ENCODE assay signal across 8 mouse cellular contexts in genomic region chr17:26138239-26138836, GRCm38 (mm10). TPM values are rescaled to one million over a fixed set of nuclear protein-coding genes. Genes with fewer than 3 reads are reported as not detected.
DNase-seq lines count a peak whose midpoint lies in the region; ATAC-seq lines count a peak whose summit lies in the region.

Gene Axin1, plus strand, starts transcription at chr17:26138688.

- H3K4me1 ChIP-seq in hindbrain, embryonic 16.5 days (ENCODE audit: control insufficient read depth, insufficient read depth, low read depth, low read length) = peaks cover 20% of the 10 kb centered on the region

- peak within 1 kb of the TSS; percentile 95 for H3K9ac ChIP-seq in hindbrain, embryonic 16.5 days (ENCODE audit: low read depth, low read length)

- peak; percentile 97 for ATAC-seq in hindbrain, embryonic 16.5 days

- H3K79me2 ChIP-seq in macrophage (ENCODE audit: inconsistent target) = peaks cover 44% of the 10 kb centered on the region

- H3K9me3 ChIP-seq in hindbrain, embryonic 16.5 days (ENCODE audit: control insufficient read depth, low read length) = no peaks in the 10 kb centered on the region

- no peaks in the 10 kb centered on the region for H3K27me3 ChIP-seq in hindbrain, embryonic 16.5 days (replicated peaks; ENCODE audit: control insufficient read depth, insufficient read depth, low read length)

- H3K4me3 ChIP-seq in hindbrain, embryonic 16.5 days (ENCODE audit: low read length) = peak within 1 kb of the TSS; percentile 85
- H3K4me3 ChIP-seq in macrophage (ENCODE audit: inconsistent target) = peak within 1 kb of the TSS; percentile 68

- DNase-seq in WW6 (ENCODE audit: low read depth, low spot score) = peak; percentile 99
- peak; percentile 83 to 96 for DNase-seq in cerebellum, postnatal 4 days (ENCODE audit: low spot score in 2 of 2)
- peak; percentile 91 for DNase-seq in gastrocnemius, adult 18-20 months (ENCODE audit: low spot score)
- DNase-seq in left cerebral cortex, adult 18-20 months (ENCODE audit: low spot score in 2 of 2) = peak; percentile 85 to 94
- DNase-seq in right cerebral cortex, adult 18-20 months = peak; percentile 96
- DNase-seq in urinary bladder, postnatal 10 days (ENCODE audit: low spot score) = peak; percentile 74

- 1% methylated on average over 42 of the region's 42 CpGs for WGBS in hindbrain, embryonic 16.5 days
- 1% methylated on average over 32 of the region's 42 CpGs for WGBS in macrophage (ENCODE audit: missing documents)

- H3K4me2 ChIP-seq in hindbrain, embryonic 16.5 days (ENCODE audit: low read length) = peak within 1 kb of the TSS; percentile 73

- peak within 1 kb of the TSS; percentile 93 for H3K27ac ChIP-seq in hindbrain, embryonic 16.5 days (ENCODE audit: low read depth, low read length)
- 0 out of 2 replicates have a peak within 1 kb of the TSS, but pooled peaks have one; percentile 13 for H3K27ac ChIP-seq in macrophage

- H3K36me3 ChIP-seq in hindbrain, embryonic 16.5 days (ENCODE audit: control insufficient read depth, insufficient read depth, low read length) = no peaks in the 10 kb centered on the region
- H3K36me3 ChIP-seq in macrophage (ENCODE audit: inconsistent target) = peaks cover 9% of the 10 kb centered on the region; the same call in 1 of the 2 replicates

RNA-seq across cellular contexts. Expression of gene Axin1, which starts in this region (rescaled TPM):
- total RNA-seq in gastrocnemius, adult 18-20 months (2021) = 10 to 100 TPM; 15.7 to 18.2 TPM
- 6.2 and 7.1 TPM in 2 replicates for polyA plus RNA-seq in hindbrain, embryonic 16.5 days (2015; fragmentation: Nextera tagmentation; extraction: Ambion mirVana)
- 10 to 100 TPM; 25.1 to 27.5 TPM for total RNA-seq in left cerebral cortex, adult 18-20 months (2021)
- 10 to 100 TPM; 20.0 to 53.7 (median 34.7) TPM for total RNA-seq in macrophage (2018; cell fraction: chromatin; rRNA removed)
- 10 to 100 TPM; 21.0 to 51.5 (median 31.2) TPM for total RNA-seq in macrophage (2018; cell fraction: cytosol; rRNA removed)
- 10 to 100 TPM; 16.9 to 47.0 (median 30.7) TPM for total RNA-seq in macrophage (2018; cell fraction: nucleus; rRNA removed)
- polyA plus RNA-seq in macrophage (2018) = 25.1 to 76.5 TPM (median 25.8 TPM) in 3 replicates

Comparison
In these comparisons a context has a peak if more than half of its experiments do, and no peak if none do; other contexts are left out.
1. Peak in every context shown above with its lines: DNase-seq, ATAC-seq, H3K4me3 ChIP-seq and H3K27ac ChIP-seq.